Mouse (Mus musculus) CH12.LX (cell line): ENCODE measurements around the gene Zfp867. TPM values are rescaled to one million over a fixed set of nuclear protein-coding genes. Genes with fewer than 3 reads are reported as not detected.

ENCODE experiments used
- DNase-seq: peaks from one replicate; pipeline ENCODE4 v3.0.0-alpha.2; 2013; ENCODE audit errors: extremely low read depth
- H3K27ac ChIP-seq: 2 replicates; pipeline ENCODE4 v1.5.1; 2012; ENCODE audit warnings: low read depth, mild to moderate bottlenecking, control low read depth, moderate library complexity; ENCODE audit not compliant: insufficient read depth
- H3K27me3 ChIP-seq: replicated peaks from 2 replicates; pipeline ENCODE3; 2012; ENCODE audit warnings: inconsistent platforms
- H3K36me3 ChIP-seq, 2 experiments: replicated peaks in 1 of 2; 2 replicates each; pipeline versions ENCODE3 to v1.6.1; 2012; ENCODE audit warnings: inconsistent platforms in 1 of 2, low read length in 1 of 2, mild to moderate bottlenecking in 1 of 2, mixed read lengths in 1 of 2, moderate library complexity in 1 of 2; ENCODE audit not compliant: control insufficient read depth in 1 of 2, insufficient read depth in 1 of 2
- H3K4me1 ChIP-seq, 2 experiments: 2 replicates each; pipeline ENCODE4 v1.6.1; 2012; ENCODE audit warnings: inconsistent platforms in 1 of 2, moderate library complexity in 1 of 2; ENCODE audit not compliant: insufficient read depth in 2 of 2, control insufficient read depth in 1 of 2
- H3K4me2 ChIP-seq: 2 replicates; pipeline ENCODE4 v1.6.1; 2012; ENCODE audit warnings: low read depth, mild to moderate bottlenecking, control low read depth; ENCODE audit not compliant: poor library complexity, insufficient read depth, severe bottlenecking
- H3K4me3 ChIP-seq, 3 experiments: fragments of 150-350 bp in 1 of 3; sonication (generic) in 1 of 3; replicated peaks in 1 of 3; 2 replicates each; pipeline versions ENCODE3 to v1.5.1; 2011 to 2012; ENCODE audit warnings: low read depth in 2 of 3, low read length in 2 of 3, mild to moderate bottlenecking in 2 of 3, moderate library complexity in 2 of 3, control low read depth in 1 of 3, improper control_type of control experiment in 1 of 3, inconsistent platforms in 1 of 3, mixed read lengths in 1 of 3; ENCODE audit not compliant: poor library complexity in 1 of 3
- H3K79me2 ChIP-seq: replicated peaks from 2 replicates; pipeline ENCODE4 v1.6.1; 2012; ENCODE audit warnings: mild to moderate bottlenecking, moderate library complexity; ENCODE audit not compliant: control insufficient read depth, poor library complexity, insufficient read depth, severe bottlenecking; ENCODE audit errors: extremely low read depth
- H3K9ac ChIP-seq: 2 replicates; pipeline ENCODE4 v1.6.1; 2012; ENCODE audit warnings: low read depth, mild to moderate bottlenecking, control low read depth, moderate library complexity; ENCODE audit not compliant: insufficient read depth
- H3K9me3 ChIP-seq: replicated peaks from 2 replicates; pipeline ENCODE3; 2012; ENCODE audit warnings: low read length, inconsistent platforms, mixed read lengths
- BHLHE40 ChIP-seq: IDR thresholded peaks from 2 replicates; pipeline ENCODE4 v1.6.1; 2011; ENCODE audit warnings: mild to moderate bottlenecking, low read depth, low read length, improper control_type of control experiment
- CHD1 ChIP-seq: IDR thresholded peaks from 2 replicates; pipeline ENCODE4 v1.6.1; 2012; ENCODE audit warnings: low read depth, low read length, improper control_type of control experiment, inconsistent platforms
- CHD2 ChIP-seq: IDR thresholded peaks from 2 replicates; pipeline ENCODE4 v1.6.1; 2011; ENCODE audit warnings: low read length, improper control_type of control experiment
- CTCF ChIP-seq, 2 experiments: IDR thresholded peaks in 1 of 2; conservative IDR thresholded peaks in 1 of 2; 2 replicates each; pipeline ENCODE4 v1.5.1; 2011 to 2012; ENCODE audit warnings: low read depth in 2 of 2, low read length in 2 of 2, improper control_type of control experiment in 1 of 2, inconsistent platforms in 1 of 2, mild to moderate bottlenecking in 1 of 2, moderate library complexity in 1 of 2
- E2F4 ChIP-seq: IDR thresholded peaks from 2 replicates; pipeline ENCODE4 v1.6.1; 2011; ENCODE audit warnings: low read depth, low read length, improper control_type of control experiment; ENCODE audit not compliant: insufficient replicate concordance
- ELF1 ChIP-seq: IDR thresholded peaks from 2 replicates; pipeline ENCODE4 v1.6.1; 2014; ENCODE audit warnings: low read depth, mild to moderate bottlenecking, inconsistent platforms, low read length, improper control_type of control experiment
- EP300 ChIP-seq: IDR thresholded peaks from 2 replicates; pipeline ENCODE4 v1.6.1; 2011; ENCODE audit warnings: low read length, improper control_type of control experiment
- ETS1 ChIP-seq: conservative IDR thresholded peaks from 2 replicates; pipeline ENCODE4 v1.6.1; 2012; ENCODE audit warnings: low read depth, mild to moderate bottlenecking, inconsistent platforms, low read length, improper control_type of control experiment, moderate library complexity
- GABPA ChIP-seq: IDR thresholded peaks from 2 replicates; pipeline ENCODE4 v1.6.1; 2012; ENCODE audit warnings: low read depth, low read length, improper control_type of control experiment, inconsistent platforms; ENCODE audit not compliant: insufficient replicate concordance
- HCFC1 ChIP-seq: IDR thresholded peaks from 2 replicates; pipeline ENCODE4 v1.6.1; 2012; ENCODE audit warnings: low read depth, mild to moderate bottlenecking, inconsistent platforms, low read length, improper control_type of control experiment
- IRF4 ChIP-seq: IDR thresholded peaks from 2 replicates; pipeline ENCODE4 v1.6.1; 2014; ENCODE audit warnings: low read depth, mild to moderate bottlenecking, inconsistent platforms, low read length, improper control_type of control experiment
- JUN ChIP-seq: IDR thresholded peaks from 2 replicates; pipeline ENCODE4 v1.6.1; 2011; ENCODE audit warnings: low read depth, mild to moderate bottlenecking, low read length, improper control_type of control experiment, moderate library complexity; ENCODE audit not compliant: insufficient read depth
- JUND ChIP-seq: conservative IDR thresholded peaks from 2 replicates; pipeline ENCODE4 v1.6.1; 2011; ENCODE audit warnings: low read depth, low read length, improper control_type of control experiment
- KAT2A ChIP-seq: IDR thresholded peaks from 2 replicates; pipeline ENCODE4 v1.6.1; 2012; ENCODE audit warnings: low read length, improper control_type of control experiment, inconsistent platforms; ENCODE audit not compliant: insufficient replicate concordance
- MAFK ChIP-seq: IDR thresholded peaks from 2 replicates; pipeline ENCODE4 v1.6.1; 2011; ENCODE audit warnings: low read length, improper control_type of control experiment; ENCODE audit not compliant: insufficient replicate concordance
- MAX ChIP-seq: IDR thresholded peaks from 2 replicates; pipeline ENCODE4 v1.6.1; 2011; ENCODE audit warnings: low read length, improper control_type of control experiment
- MAZ ChIP-seq: IDR thresholded peaks from 2 replicates; pipeline ENCODE4 v1.6.1; 2012; ENCODE audit warnings: low read depth, mild to moderate bottlenecking, inconsistent platforms, low read length, improper control_type of control experiment, moderate library complexity
- MEF2A ChIP-seq: IDR thresholded peaks from 2 replicates; pipeline ENCODE4 v1.6.1; 2014; ENCODE audit warnings: low read depth, mild to moderate bottlenecking, inconsistent platforms, low read length, improper control_type of control experiment, borderline replicate concordance
- MXI1 ChIP-seq: IDR thresholded peaks from 2 replicates; pipeline ENCODE4 v1.6.1; 2011; ENCODE audit warnings: mild to moderate bottlenecking, low read depth, low read length, improper control_type of control experiment
- MYC ChIP-seq: IDR thresholded peaks from 2 replicates; pipeline ENCODE4 v1.6.1; 2011; ENCODE audit warnings: low read depth, mild to moderate bottlenecking, improper control_type of control experiment, low read length
- NELFE ChIP-seq: IDR thresholded peaks from 2 replicates; pipeline ENCODE4 v1.6.1; 2011; ENCODE audit warnings: low read depth, low read length, improper control_type of control experiment
- NRF1 ChIP-seq: IDR thresholded peaks from 2 replicates; pipeline ENCODE4 v1.6.1; 2014; ENCODE audit warnings: low read depth, mild to moderate bottlenecking, inconsistent platforms, low read length, improper control_type of control experiment, moderate library complexity
- PAX5 ChIP-seq: IDR thresholded peaks from 2 replicates; pipeline ENCODE4 v1.6.1; 2012; ENCODE audit warnings: low read length, inconsistent platforms, mixed read lengths
- POLR2A ChIP-seq: IDR thresholded peaks from 2 replicates; pipeline ENCODE4 v1.6.1; 2011; ENCODE audit warnings: low read depth, mild to moderate bottlenecking, improper control_type of control experiment, low read length
- POLR2AphosphoS2 ChIP-seq: IDR thresholded peaks from 2 replicates; pipeline ENCODE4 v1.6.1; 2011; ENCODE audit warnings: low read depth, low read length, improper control_type of control experiment
- RAD21 ChIP-seq: IDR thresholded peaks from 2 replicates; pipeline ENCODE4 v1.6.1; 2011; ENCODE audit warnings: low read depth, mild to moderate bottlenecking, low read length, improper control_type of control experiment, moderate library complexity
- RCOR1 ChIP-seq: conservative IDR thresholded peaks from 2 replicates; pipeline ENCODE4 v1.6.1; 2012; ENCODE audit warnings: low read depth, mild to moderate bottlenecking, inconsistent platforms, low read length, improper control_type of control experiment
- SIN3A ChIP-seq: IDR thresholded peaks from 2 replicates; pipeline ENCODE4 v1.6.1; 2012; ENCODE audit warnings: low read length, improper control_type of control experiment, inconsistent platforms
- SMC3 ChIP-seq: IDR thresholded peaks from 2 replicates; pipeline ENCODE4 v1.6.1; 2011; ENCODE audit warnings: low read depth, low read length, improper control_type of control experiment
- TBP ChIP-seq: conservative IDR thresholded peaks from 2 replicates; pipeline ENCODE4 v1.6.1; 2011; ENCODE audit warnings: low read depth, low read length, improper control_type of control experiment
- TCF12 ChIP-seq: IDR thresholded peaks from 2 replicates; pipeline ENCODE4 v1.6.1; 2014; ENCODE audit warnings: low read depth, mild to moderate bottlenecking, inconsistent platforms, low read length, improper control_type of control experiment
- UBTF ChIP-seq: IDR thresholded peaks from 2 replicates; pipeline ENCODE4 v1.6.1; 2012; ENCODE audit warnings: low read depth, mild to moderate bottlenecking, inconsistent platforms, low read length, improper control_type of control experiment, moderate library complexity
- USF1 ChIP-seq: IDR thresholded peaks from 2 replicates; pipeline ENCODE4 v1.6.1; 2014; ENCODE audit warnings: low read depth, mild to moderate bottlenecking, inconsistent platforms, low read length, improper control_type of control experiment
- USF2 ChIP-seq: conservative IDR thresholded peaks from 2 replicates; pipeline ENCODE4 v1.6.1; 2011; ENCODE audit warnings: low read depth, low read length, improper control_type of control experiment
- ZC3H11A ChIP-seq: IDR thresholded peaks from 2 replicates; pipeline ENCODE4 v1.6.1; 2012; ENCODE audit warnings: low read depth, mild to moderate bottlenecking, inconsistent platforms, low read length, improper control_type of control experiment
- ZKSCAN1 ChIP-seq: IDR thresholded peaks from 2 replicates; pipeline ENCODE4 v1.6.1; 2012; ENCODE audit warnings: low read depth, inconsistent platforms, low read length, improper control_type of control experiment, borderline replicate concordance
- ZMIZ1 ChIP-seq: IDR thresholded peaks from 2 replicates; pipeline ENCODE4 v1.6.1; 2012; ENCODE audit warnings: low read depth, mild to moderate bottlenecking, inconsistent platforms, low read length, improper control_type of control experiment
- ZNF384 ChIP-seq: IDR thresholded peaks from 2 replicates; pipeline ENCODE4 v1.6.1; 2012; ENCODE audit warnings: low read depth, low read length, improper control_type of control experiment, inconsistent platforms
- dilution Hi-C: fragments of 300-500 bp; cut with MboI; formaldehyde crosslinking; loops from 2 replicates; pipeline ENCODE4 v1.14.3; 2020; ENCODE audit warnings: low sequenced_read_pairs; ENCODE audit not compliant: extremely low pct_unique_long_range_greater_than_20kb, extremely low pct_ligation_motif_present
- in situ Hi-C: fragments of 300-500 bp; cut with MboI; formaldehyde crosslinking; loops from 3 replicates; pipeline ENCODE4 v1.14.3; 2019; ENCODE audit warnings: low sequenced_read_pairs, low pct_ligation_motif_present, low pct_unique_long_range_greater_than_20kb, mixed read lengths
- polyA plus RNA-seq: library from polyadenylated mRNA; unstranded; fragments of >175 nt; gene quantifications from 2 replicates; pipeline ENCODE4 v1.2.1, GENCODE M21; 2012; ENCODE audit warnings: low read depth; ENCODE audit not compliant: insufficient read length
- total RNA-seq, 2 experiments: library from RNA; depleted of rRNA; stranded (reverse); fragments of 300-350 nt in 1 of 2; fragments of >200 nt in 1 of 2; gene quantifications; 2 replicates each; pipeline ENCODE4 v1.2.3; 2012 to 2014

Zfp867 gene
- total and polyA plus RNA-seq, 3 experiments, result 4.6 to 7.1 (median 4.9) TPM

GRCm38 (mm10) chr11:59505351-59505838, 33.1 kb upstream of the Zfp867 start:
- Histone ChIP-seq H3K4me2 (peak overlapping the region; percentile 87), H3K27ac (no peak overlapping the region), H3K79me2 (peaks cover 2% of the 10 kb centered on the region; the same call in 1 of the 2 replicates), H3K9me3 (no peaks in the 10 kb centered on the region), H3K27me3 (no peaks in the 10 kb centered on the region), H3K36me3 (peaks cover 37 to 65% of the 10 kb centered on the region in 2 experiments), H3K4me3 (peak overlapping the region; percentile 76 to 100 (median 80)), H3K9ac (peak overlapping the region; percentile 89), H3K4me1 (peaks cover 4 to 57% of the 10 kb centered on the region in 2 experiments; a peak in 3 of 4 replicates)
- in situ Hi-C loops, result no loop called here
- DNase-seq, result peak; percentile 73
- dilution Hi-C loops, result no loop called here
- TF ChIP-seq SIN3A (peak; percentile 89), HCFC1 (peak; percentile 35; the same call in 1 of the 2 replicates), NELFE (peak; percentile 67; the same call in 1 of the 2 replicates), CHD1 (no peak), CTCF (conservative IDR thresholded peaks at IDR 0.05 in 1 of 2, IDR thresholded peaks at IDR 0.05 in 1 of 2; ENCODE audit: low read depth in 2 of 2, low read length in 2 of 2) (no peak), USF2 (no peak), MAZ (peak; percentile 85; the same call in 1 of the 2 replicates), ZKSCAN1 (no peak), MEF2A (peak; percentile 53), PAX5 (no peak), MAX (peak; percentile 75), TBP (0 out of 2 replicates have a peak, but pooled peaks have one; percentile 43), RCOR1 (no peak), JUND (no peak), USF1 (no peak), ZC3H11A (no peak), RAD21 (no peak), JUN (no peak), ZMIZ1 (peak; percentile 57), KAT2A (no peak), SMC3 (no peak), UBTF (no peak), POLR2AphosphoS2 (peak; percentile 67; the same call in 1 of the 2 replicates), E2F4 (no peak), GABPA (no peak), MYC (peak; percentile 38; the same call in 1 of the 2 replicates), CHD2 (0 out of 2 replicates have a peak, but pooled peaks have one; percentile 32), POLR2A (peak; percentile 73), TCF12 (peak; percentile 66; the same call in 1 of the 2 replicates), MAFK (no peak), ETS1 (no peak), ELF1 (peak; percentile 44; the same call in 1 of the 2 replicates), NRF1 (peak; percentile 50; the same call in 1 of the 2 replicates), ZNF384 (no peak), EP300 (no peak), MXI1 (peak; percentile 87; the same call in 1 of the 2 replicates), IRF4 (peak; percentile 19; the same call in 1 of the 2 replicates), BHLHE40 (peak; percentile 31; the same call in 1 of the 2 replicates)
